Mouse (Mus musculus) erythroblast, embryonic 14.5 days (primary cell): ENCODE results near the gene Ust.

ENCODE experiments used
- GATA1 ChIP-seq: IDR thresholded peaks from 2 replicates; pipeline ENCODE4 v1.6.1; 2012; ENCODE audit warnings: low read length, inconsistent platforms, mixed read lengths
- TAL1 ChIP-seq: IDR thresholded peaks from 3 replicates; pipeline ENCODE4 v1.6.1; 2012; ENCODE audit warnings: low read length, inconsistent platforms, mixed read lengths

- no peak for TF ChIP-seq GATA1
- TF ChIP-seq TAL1 = no peak
Measured at GRCm38 (mm10) chr10:8415036-8415435, 103.6 kb downstream of the Ust start.
